Mouse (Mus musculus): ENCODE results near the gene Islr. TPM values are rescaled to one million over a fixed set of nuclear protein-coding genes. Genes with fewer than 3 reads are reported as not detected.

Islr gene
- total RNA-seq, 2 experiments from 2014 or later: 11.3 to 15.0 TPM

GRCm38 (mm10) chr9:58156819-58157560 is 47.1 kb downstream of the Islr start:
- DNase-seq (ENCODE audit: extremely low spot score in 1 of 2, low spot score in 1 of 2): no peak

GRCm38 (mm10) chr9:58155366-58155765 is 48.7 kb downstream of the Islr start:
- DNase-seq (ENCODE audit: extremely low spot score in 1 of 2, low spot score in 1 of 2): peak in 1 of 2 experiments; percentile 39

- DNase-seq (ENCODE audit: extremely low spot score in 1 of 2, low spot score in 1 of 2): no peak
Measured at GRCm38 (mm10) chr9:58153095-58153494, 51.0 kb downstream of the Islr start.

- no peak for DNase-seq (ENCODE audit: extremely low spot score in 1 of 2, low spot score in 1 of 2)
Measured at GRCm38 (mm10) chr9:58150733-58151361, 53.3 kb downstream of the Islr start.

- DNase-seq (ENCODE audit: extremely low spot score in 1 of 2, low spot score in 1 of 2): no peak
Measured at GRCm38 (mm10) chr9:58148806-58149205, 55.3 kb downstream of the Islr start.

- DNase-seq (ENCODE audit: extremely low spot score in 1 of 2, low spot score in 1 of 2): no peak
Measured at GRCm38 (mm10) chr9:58145417-58145816, 58.7 kb downstream of the Islr start.

- DNase-seq (ENCODE audit: extremely low spot score in 1 of 2, low spot score in 1 of 2): no peak
Measured at GRCm38 (mm10) chr9:58144664-58145063, 59.4 kb downstream of the Islr start.

- no peak for DNase-seq (ENCODE audit: extremely low spot score in 1 of 2, low spot score in 1 of 2)
Measured at GRCm38 (mm10) chr9:58143419-58143818, 60.7 kb downstream of the Islr start.

GRCm38 (mm10) chr9:58139947-58140346 is 64.2 kb downstream of the Islr start:
- peak in 1 of 2 experiments; percentile 29 for DNase-seq (ENCODE audit: extremely low spot score in 1 of 2, low spot score in 1 of 2)

GRCm38 (mm10) chr9:58135921-58136321 is 68.2 kb downstream of the Islr start:
- no peak for DNase-seq (ENCODE audit: extremely low spot score in 1 of 2, low spot score in 1 of 2)

GRCm38 (mm10) chr9:58134906-58135305 is 69.2 kb downstream of the Islr start:
- no peak for DNase-seq (ENCODE audit: extremely low spot score in 1 of 2, low spot score in 1 of 2)

- DNase-seq (ENCODE audit: extremely low spot score in 1 of 2, low spot score in 1 of 2): no peak
Measured at GRCm38 (mm10) chr9:58133893-58134884, 69.9 kb downstream of the Islr start.

- DNase-seq (ENCODE audit: extremely low spot score in 1 of 2, low spot score in 1 of 2): no peak
Measured at GRCm38 (mm10) chr9:58131735-58132134, 72.4 kb downstream of the Islr start.

GRCm38 (mm10) chr9:58130909-58131308 is 73.2 kb downstream of the Islr start:
- no peak for DNase-seq (ENCODE audit: extremely low spot score in 1 of 2, low spot score in 1 of 2)

GRCm38 (mm10) chr9:58129508-58129907 is 74.6 kb downstream of the Islr start:
- no peak for DNase-seq (ENCODE audit: extremely low spot score in 1 of 2, low spot score in 1 of 2)

- no peak for DNase-seq (ENCODE audit: extremely low spot score in 1 of 2, low spot score in 1 of 2)
Measured at GRCm38 (mm10) chr9:58128926-58129413, 75.1 kb downstream of the Islr start.

GRCm38 (mm10) chr9:58125811-58126210 is 78.3 kb downstream of the Islr start:
- DNase-seq (ENCODE audit: extremely low spot score in 1 of 2, low spot score in 1 of 2): no peak

GRCm38 (mm10) chr9:58125085-58125484 is 79.0 kb downstream of the Islr start:
- no peak for DNase-seq (ENCODE audit: extremely low spot score in 1 of 2, low spot score in 1 of 2)

- no peak for DNase-seq (ENCODE audit: extremely low spot score in 1 of 2, low spot score in 1 of 2)
Measured at GRCm38 (mm10) chr9:58118671-58119070, 85.4 kb downstream of the Islr start, which contains the start of gene Ccdc33. Ccdc33 (minus strand) TSS chr9:58118823.

GRCm38 (mm10) chr9:58116024-58116651 is 88.0 kb downstream of the Islr start:
- no peak for DNase-seq (ENCODE audit: extremely low spot score in 1 of 2, low spot score in 1 of 2)
